Mouse (Mus musculus) heart, postnatal 0 days (tissue): ENCODE measurements around the gene Psmd1. TPM values are rescaled to one million over a fixed set of nuclear protein-coding genes. Genes with fewer than 3 reads are reported as not detected.

Experiments used
- ATAC-seq: fragments of 200-750 bp; cut with Nextera tagmentation; 2 replicates; pipeline ENCODE4 v1.8.0; 2017; ENCODE audit warnings: low read depth, moderate number of reproducible peaks, moderate library complexity; ENCODE audit not compliant: insufficient read depth
- DNase-seq: peaks from one replicate; pipeline ENCODE4 v3.0.0-alpha.2; 2016; ENCODE audit warnings: low spot score
- H3K27ac ChIP-seq: fragments of 300-500 bp; sonication (generic); 2 replicates; pipeline ENCODE4 v1.5.1; 2014; ENCODE audit warnings: low read depth, mild to moderate bottlenecking
- H3K27me3 ChIP-seq: fragments of 300-500 bp; sonication (generic); 2 replicates; pipeline ENCODE4 v1.6.1; 2014; ENCODE audit warnings: low read length, mixed read lengths; ENCODE audit not compliant: control insufficient read depth, insufficient read depth
- H3K36me3 ChIP-seq: fragments of 300-500 bp; sonication (generic); replicated peaks from 2 replicates; pipeline ENCODE4 v1.6.1; 2014; ENCODE audit warnings: low read length, mixed read lengths; ENCODE audit not compliant: control insufficient read depth, insufficient read depth
- H3K4me1 ChIP-seq: fragments of 300-500 bp; sonication (generic); 2 replicates; pipeline ENCODE4 v1.6.1; 2014; ENCODE audit warnings: antibody characterized with exemption; ENCODE audit not compliant: control insufficient read depth, insufficient read depth
- H3K4me2 ChIP-seq: fragments of 300-500 bp; sonication (generic); 2 replicates; pipeline ENCODE4 v1.6.1; 2014; ENCODE audit warnings: low read depth, mild to moderate bottlenecking, low read length, moderate library complexity
- H3K4me3 ChIP-seq: fragments of 300-500 bp; sonication (generic); 2 replicates; pipeline ENCODE4 v1.5.1; 2014; ENCODE audit warnings: low read depth, low read length
- H3K9ac ChIP-seq: fragments of 300-500 bp; sonication (generic); replicated peaks from 2 replicates; pipeline ENCODE4 v1.6.1; 2014; ENCODE audit warnings: low read depth, low read length, mixed read lengths
- H3K9me3 ChIP-seq: fragments of 300-500 bp; sonication (generic); replicated peaks from 2 replicates; pipeline ENCODE4 v1.6.1; 2016; ENCODE audit warnings: low read length; ENCODE audit not compliant: control insufficient read depth
- CTCF ChIP-seq: IDR thresholded peaks from 2 replicates; pipeline ENCODE4 v1.5.1; 2016; ENCODE audit warnings: antibody characterized with exemption, control low read depth, low read depth
- EP300 ChIP-seq: IDR thresholded peaks from 2 replicates; pipeline ENCODE4 v1.6.1; 2016; ENCODE audit warnings: antibody characterized with exemption, low read depth
- WGBS: fragments of 180-500 bp; shearing (Covaris S2); extraction: QIAGEN DNeasy Blood & Tissue Kit; methylation state at CpG from one replicate; pipeline ENCODE4 v1.1.7; 2014; 5-methylcytosine and 5-hydroxymethylcytosine counted together
- polyA plus RNA-seq: library from polyadenylated mRNA; unstranded; fragments of >200 nt; fragmentation: Nextera tagmentation; extraction: Ambion mirVana; gene quantifications from 2 replicates; pipeline ENCODE4 v1.2.1, GENCODE M21; 2015
- total RNA-seq: library from RNA; depleted of rRNA; stranded (reverse); fragments of >200 nt; gene quantifications from 2 replicates; pipeline ENCODE4 v1.2.3, GENCODE M21; 2014; ENCODE audit warnings: low replicate concordance

Gene Psmd1
- total and polyA plus RNA-seq, 2 experiments from 2014 or later = 101 to 116 TPM

DNA sequence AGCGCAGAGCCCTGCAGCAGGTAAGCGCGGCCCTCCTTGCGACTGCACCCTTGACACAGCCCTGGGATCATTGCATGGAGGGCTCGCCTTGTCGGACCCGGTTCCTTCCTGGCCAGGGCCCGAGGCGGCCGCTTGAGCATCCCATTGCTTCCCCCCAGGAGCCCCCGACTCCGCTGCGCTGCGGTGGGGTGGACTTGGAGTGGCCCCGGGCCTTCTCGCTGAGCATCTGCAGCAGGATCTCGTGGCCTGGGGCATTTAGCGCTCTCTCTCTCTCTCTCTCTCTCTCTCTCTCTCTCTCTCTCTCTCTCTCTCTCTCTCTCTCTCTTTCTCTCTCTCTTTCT lies 90.6 kb downstream of the Psmd1 start:
- peak; percentile 14 for ATAC-seq
- Histone ChIP-seq H3K27me3 (no peaks in the 10 kb centered on the region), H3K9me3 (no peaks in the 10 kb centered on the region), H3K4me2 (peak overlapping the region; percentile 97), H3K9ac (peak overlapping the region; percentile 68), H3K4me3 (peak overlapping the region; percentile 85), H3K27ac (no peak overlapping the region), H3K4me1 (peaks cover 5% of the 10 kb centered on the region; the same call in 1 of the 2 replicates), H3K36me3 (0 out of 2 replicates have a peak, but pooled peaks cover 5% of the 10 kb centered on the region)
- TF ChIP-seq CTCF = no peak
- TF ChIP-seq EP300 = no peak
- DNase-seq = no peak
- WGBS = under 1% methylated on average over 13 of the region's 18 CpGs

- no peak overlapping the region for H3K4me2 ChIP-seq
- H3K27ac ChIP-seq = no peak overlapping the region
- peaks cover 16% of the 10 kb centered on the region for H3K36me3 ChIP-seq
- no peak overlapping the region for H3K4me3 ChIP-seq
- peaks cover 5% of the 10 kb centered on the region; the same call in 1 of the 2 replicates for H3K4me1 ChIP-seq
- TF ChIP-seq EP300 (no peak), CTCF (no peak)
- WGBS = 74% methylated on average over 3 of the region's 3 CpGs
- 0 out of 2 replicates have a peak overlapping the region, but pooled peaks have one; percentile 30 for H3K9ac ChIP-seq
- H3K27me3 ChIP-seq = no peaks in the 10 kb centered on the region
- ATAC-seq = no peak
- no peak for DNase-seq
- no peaks in the 10 kb centered on the region for H3K9me3 ChIP-seq
Observed at GRCm38 (mm10) chr1:86156075-86156474, 91.9 kb downstream of the Psmd1 start.

GRCm38 (mm10) chr1:86156595-86156994 lies 92.4 kb downstream of the Psmd1 start:
- Histone ChIP-seq H3K4me2 (no peak overlapping the region), H3K9ac (no peak overlapping the region), H3K27ac (no peak overlapping the region), H3K4me3 (no peak overlapping the region), H3K36me3 (peaks cover 20% of the 10 kb centered on the region), H3K9me3 (no peaks in the 10 kb centered on the region), H3K4me1 (peaks cover 10% of the 10 kb centered on the region; the same call in 1 of the 2 replicates), H3K27me3 (no peaks in the 10 kb centered on the region)
- DNase-seq = no peak
- WGBS = 73% methylated on average over 6 of the region's 6 CpGs
- TF ChIP-seq CTCF (no peak), EP300 (no peak)
- no peak for ATAC-seq

- peaks cover 32% of the 10 kb centered on the region for H3K36me3 ChIP-seq
- ATAC-seq = no peak
Observed at GRCm38 (mm10) chr1:86160059-86160458, 95.9 kb downstream of the Psmd1 start.

DNA sequence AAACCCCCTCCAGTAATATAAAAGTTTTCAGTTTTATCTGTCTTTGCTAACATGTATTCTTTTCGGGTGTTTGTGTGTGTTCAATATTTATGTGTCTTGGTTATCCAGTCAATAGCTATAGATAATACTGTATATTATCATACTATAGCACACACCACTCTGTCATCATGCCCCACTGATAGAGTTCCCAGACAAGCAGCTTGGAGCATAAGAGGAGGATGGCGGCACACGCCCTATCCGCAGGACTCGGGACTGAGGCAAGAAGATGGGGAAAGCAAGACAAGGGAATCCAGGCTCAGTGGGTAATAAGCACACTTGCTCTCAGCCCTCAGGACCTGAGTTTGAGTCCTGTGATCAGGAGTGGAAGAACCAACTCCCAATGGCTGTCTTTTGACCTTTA lies 96.3 kb downstream of the Psmd1 start:
- no peak for TF ChIP-seq EP300
- TF ChIP-seq CTCF = no peak
- no peak for ATAC-seq
- no peaks in the 10 kb centered on the region for H3K27me3 ChIP-seq
- H3K36me3 ChIP-seq = peaks cover 32% of the 10 kb centered on the region
- no peak overlapping the region for H3K27ac ChIP-seq
- H3K4me1 ChIP-seq = 0 out of 2 replicates have a peak, but pooled peaks cover 5% of the 10 kb centered on the region
- DNase-seq = no peak
- no peak overlapping the region for H3K4me2 ChIP-seq
- no peaks in the 10 kb centered on the region for H3K9me3 ChIP-seq
- no peak overlapping the region for H3K9ac ChIP-seq
- H3K4me3 ChIP-seq = no peak overlapping the region
- WGBS = 94% methylated on average over 5 of the region's 5 CpGs

More at GRCm38 (mm10) chr1:86160059-86160458, 95.9 kb downstream of the Psmd1 start:
- H3K4me2 ChIP-seq = no peak overlapping the region
- no peaks in the 10 kb centered on the region for H3K27me3 ChIP-seq
- H3K4me1 ChIP-seq = peaks cover 7% of the 10 kb centered on the region; the same call in 1 of the 2 replicates
- no peak overlapping the region for H3K27ac ChIP-seq
- TF ChIP-seq EP300 (no peak), CTCF (no peak)
- H3K9me3 ChIP-seq = no peaks in the 10 kb centered on the region
- no peak overlapping the region for H3K4me3 ChIP-seq
- DNase-seq = no peak
- no peak overlapping the region for H3K9ac ChIP-seq
- WGBS = 91% methylated on average over 6 of the region's 6 CpGs

DNA sequence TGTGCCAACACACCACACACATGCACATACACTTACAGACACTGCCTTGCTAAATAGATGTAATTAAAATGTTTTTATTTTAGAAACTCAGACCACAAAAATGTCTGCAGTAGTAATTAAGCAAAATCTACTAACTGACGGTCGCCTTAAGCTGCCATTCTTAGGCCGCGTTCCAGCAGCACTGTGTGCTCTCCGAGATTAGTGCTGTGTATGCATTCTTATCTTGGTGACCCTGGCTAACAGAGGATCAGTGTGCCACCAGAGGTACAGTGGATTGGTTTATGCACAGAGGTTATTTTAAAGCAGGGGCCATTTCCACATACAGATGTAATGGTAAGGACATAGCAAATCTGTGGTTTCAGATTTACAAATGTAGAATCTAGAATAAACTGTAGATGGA lies 96.9 kb downstream of the Psmd1 start:
- DNase-seq = no peak
- ATAC-seq = no peak
- Histone ChIP-seq H3K9me3 (no peaks in the 10 kb centered on the region), H3K36me3 (peaks cover 32% of the 10 kb centered on the region), H3K4me3 (no peak overlapping the region), H3K9ac (no peak overlapping the region), H3K4me1 (0 out of 2 replicates have a peak, but pooled peaks cover 5% of the 10 kb centered on the region), H3K27me3 (no peaks in the 10 kb centered on the region), H3K4me2 (no peak overlapping the region), H3K27ac (no peak overlapping the region)
- WGBS = 44% methylated on average over 5 of the region's 5 CpGs
- TF ChIP-seq CTCF (no peak), EP300 (no peak)
